Mouse (Mus musculus) G1E (cell line): ENCODE results near the gene Slc15a1.

Experiments used
- CTCF ChIP-seq: IDR thresholded peaks from 2 replicates; pipeline ENCODE4 v1.5.1; 2012; ENCODE audit warnings: low read depth, low read length, inconsistent platforms, mixed read lengths
- TAL1 ChIP-seq: conservative IDR thresholded peaks from 2 replicates; pipeline ENCODE4 v1.6.1; 2012; ENCODE audit warnings: low read depth, low read length, inconsistent platforms, mixed read lengths

DNA sequence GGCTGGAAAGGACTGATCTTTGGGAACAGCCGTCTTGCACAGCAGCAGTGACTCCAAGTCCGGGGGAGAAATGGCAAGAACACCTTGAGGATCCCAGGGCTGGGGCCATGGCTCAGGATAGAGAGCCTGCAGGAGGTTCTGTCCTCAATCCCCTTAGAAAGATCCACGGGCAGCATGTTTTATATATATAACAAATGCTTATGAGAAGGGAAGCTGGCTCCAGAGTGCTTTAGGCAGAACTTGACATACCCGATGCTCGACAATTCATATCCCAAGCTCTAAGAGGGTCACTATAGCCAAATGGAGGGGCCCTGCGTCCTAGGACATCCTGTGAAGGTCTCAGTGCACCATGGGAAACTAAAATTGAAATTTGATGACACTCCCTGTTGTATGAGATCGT lies 73.8 kb downstream of the Slc15a1 start:
- TF ChIP-seq CTCF: no peak
- no peak for TF ChIP-seq TAL1
